Mouse (Mus musculus): Measurements from ENCODE around the gene Ankrd33b.

GRCm38 (mm10) chr15:31253963-31254362, 113.6 kb downstream of the Ankrd33b start:
- TF ChIP-seq POLR2A (IDR thresholded peaks at IDR 0.05; ENCODE audit: control insufficient read depth, extremely low read depth, insufficient read depth, low read length, poor library complexity) = no peak
- no peak for TF ChIP-seq CTCF (IDR thresholded peaks at IDR 0.05; ENCODE audit: borderline replicate concordance, control insufficient read depth, extremely low read depth, insufficient read depth, low read length, poor library complexity)
